Mouse (Mus musculus): Measurements from ENCODE around the gene Rtn3. TPM values are rescaled to one million over a fixed set of nuclear protein-coding genes. Genes with fewer than 3 reads are reported as not detected.
A peak's percentile ranks its signal among the peaks of the same experiment; 100 is the strongest.
"Not testable (repeated sequence)": the region's sequence is repeated elsewhere in the genome, so short reads cannot be mapped to it uniquely, and the experiment has no call there.

Gene Rtn3
- polyA plus RNA-seq, 1 experiment from 2014 or later: 132 TPM

DNA sequence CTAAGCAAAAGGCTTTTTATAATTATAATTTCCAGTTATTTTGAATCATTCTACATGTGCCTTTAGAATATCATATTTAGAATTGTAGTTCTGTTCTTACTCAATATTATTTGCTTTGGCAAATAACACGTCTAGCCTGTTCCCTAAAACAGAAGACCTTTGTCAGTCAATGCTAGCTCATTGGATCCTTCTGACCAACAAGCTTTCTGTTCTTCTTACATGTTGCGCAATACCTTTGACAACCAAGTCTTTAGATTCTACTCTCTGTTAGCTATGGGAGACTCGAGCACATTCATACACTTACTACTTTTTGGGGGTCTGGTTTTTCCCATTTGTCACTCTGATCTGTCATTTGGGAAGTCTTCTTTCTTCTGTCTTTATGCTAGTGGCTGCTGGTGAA is 38.5 kb upstream of the Rtn3 start:
- peaks cover 71% of the 10 kb centered on the region for H3K36me3 ChIP-seq (ENCODE audit: control insufficient read depth, insufficient read depth, low read length)
- no peak overlapping the region for H3K9ac ChIP-seq (ENCODE audit: low read length)
- H3K27me3 ChIP-seq (ENCODE audit: control insufficient read depth, insufficient read depth, low read length): no peaks in the 10 kb centered on the region
- no peak for ATAC-seq (ENCODE audit: insufficient number of reproducible peaks, insufficient read depth, low FRiP score, low read depth)
- no peak overlapping the region for H3K4me2 ChIP-seq (ENCODE audit: low read length)
- 0 out of 2 replicates have a peak, but pooled peaks cover 5% of the 10 kb centered on the region for H3K9me3 ChIP-seq (ENCODE audit: control insufficient read depth, low read length)
- H3K4me3 ChIP-seq (ENCODE audit: control insufficient read depth in 1 of 2, insufficient read depth in 1 of 2, low read depth in 1 of 2, low read length in 2 of 2): no peak overlapping the region
- H3K27ac ChIP-seq (replicated peaks in 1 of 2; ENCODE audit: control insufficient read depth in 1 of 2, insufficient read depth in 1 of 2, low read depth in 2 of 2, low read length in 2 of 2): no peak overlapping the region
- 89% methylated on average over 3 of the region's 3 CpGs for WGBS
- no peaks in the 10 kb centered on the region for H3K4me1 ChIP-seq (ENCODE audit: control insufficient read depth in 2 of 2, insufficient read depth in 2 of 2, low read length in 2 of 2)

DNA sequence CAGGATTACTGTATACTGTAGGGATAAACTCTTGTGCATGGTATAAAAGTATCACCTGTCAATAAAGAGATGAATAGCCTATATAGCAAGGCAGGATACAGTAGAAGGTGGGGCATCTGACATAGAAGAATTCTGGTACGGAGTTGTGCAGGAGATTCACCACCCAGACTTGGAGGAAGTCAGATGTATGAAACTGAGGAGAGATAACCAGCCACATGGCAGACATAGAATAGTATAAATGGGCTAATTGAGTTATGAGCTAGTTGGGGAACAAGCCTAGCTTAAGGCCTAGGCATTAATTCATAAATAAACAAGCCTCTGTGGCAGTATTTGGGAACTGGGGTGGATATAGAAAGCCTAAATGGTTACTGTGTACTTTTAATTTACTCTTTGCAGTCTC is 33.4 kb upstream of the Rtn3 start:
- 73% methylated on average over 1 of the region's 1 CpGs for WGBS
- Histone ChIP-seq H3K4me3 (ENCODE audit: control insufficient read depth in 1 of 2, insufficient read depth in 1 of 2, low read depth in 1 of 2, low read length in 2 of 2) (no peak overlapping the region), H3K27me3 (ENCODE audit: control insufficient read depth, insufficient read depth, low read length) (no peaks in the 10 kb centered on the region), H3K9ac (ENCODE audit: low read length) (no peak overlapping the region), H3K4me2 (ENCODE audit: low read length) (no peak overlapping the region), H3K27ac (replicated peaks in 1 of 2; ENCODE audit: control insufficient read depth in 1 of 2, insufficient read depth in 1 of 2, low read depth in 2 of 2, low read length in 2 of 2) (no peak overlapping the region), H3K4me1 (ENCODE audit: control insufficient read depth in 2 of 2, insufficient read depth in 2 of 2, low read length in 2 of 2) (no peaks in the 10 kb centered on the region), H3K9me3 (ENCODE audit: control insufficient read depth, low read length) (no peaks in the 10 kb centered on the region), H3K36me3 (ENCODE audit: control insufficient read depth, insufficient read depth, low read length) (peaks cover 43% of the 10 kb centered on the region)
- no peak for ATAC-seq (ENCODE audit: insufficient number of reproducible peaks, insufficient read depth, low FRiP score, low read depth)

DNA sequence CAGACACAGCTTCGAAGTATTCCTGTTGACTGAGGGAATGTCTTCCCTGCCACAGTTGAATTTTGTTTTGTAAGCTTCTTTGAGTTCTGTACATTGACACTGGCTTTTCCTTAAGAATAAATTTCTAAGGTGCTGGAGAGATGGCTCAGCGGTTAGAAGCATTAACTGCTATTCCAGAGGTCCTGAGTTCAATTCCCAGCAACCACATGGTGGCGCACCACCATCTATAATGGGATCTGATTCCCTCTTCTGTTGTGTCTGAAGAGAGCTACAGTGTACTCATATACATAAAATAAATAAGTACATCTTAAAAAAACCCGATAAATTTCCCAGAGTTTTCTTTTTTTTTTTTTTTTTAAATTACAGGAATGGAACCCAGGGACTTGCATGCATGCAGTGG is 24.9 kb upstream of the Rtn3 start:
- Histone ChIP-seq H3K4me3 (ENCODE audit: control insufficient read depth in 1 of 2, insufficient read depth in 1 of 2, low read depth in 1 of 2, low read length in 2 of 2) (no peak overlapping the region), H3K4me1 (ENCODE audit: control insufficient read depth in 2 of 2, insufficient read depth in 2 of 2, low read length in 2 of 2) (peaks cover 2 to 9% of the 10 kb centered on the region in 2 experiments; a peak in 2 of 4 replicates), H3K27ac (replicated peaks in 1 of 2; ENCODE audit: control insufficient read depth in 1 of 2, insufficient read depth in 1 of 2, low read depth in 2 of 2, low read length in 2 of 2) (no peak overlapping the region), H3K36me3 (ENCODE audit: control insufficient read depth, insufficient read depth, low read length) (peaks cover 34% of the 10 kb centered on the region), H3K27me3 (ENCODE audit: control insufficient read depth, insufficient read depth, low read length) (no peaks in the 10 kb centered on the region), H3K9me3 (ENCODE audit: control insufficient read depth, low read length) (no peaks in the 10 kb centered on the region), H3K4me2 (ENCODE audit: low read length) (no peak overlapping the region), H3K9ac (ENCODE audit: low read length) (no peak overlapping the region)
- ATAC-seq (ENCODE audit: insufficient number of reproducible peaks, insufficient read depth, low FRiP score, low read depth): no peak
- 48% methylated on average over 4 of the region's 4 CpGs for WGBS

DNA sequence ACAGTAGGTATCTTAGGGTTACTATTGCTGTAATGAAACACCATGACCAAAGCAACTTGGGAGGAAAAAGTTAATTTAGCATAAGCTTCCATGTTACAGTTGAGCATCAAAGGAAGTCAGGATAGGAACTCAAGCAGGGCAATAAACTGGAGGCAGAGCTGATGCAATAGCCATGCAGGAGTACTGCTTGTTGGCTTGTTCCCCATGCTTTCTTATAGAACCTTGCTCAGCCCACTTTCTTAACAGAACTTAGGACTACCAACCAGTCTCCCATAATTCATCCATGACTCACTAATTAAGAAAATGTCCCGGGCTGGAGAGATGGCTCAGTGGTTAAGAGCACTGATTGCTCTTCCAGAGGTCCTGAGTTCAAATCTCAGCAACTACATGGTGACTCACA is 23.2 kb upstream of the Rtn3 start:
- H3K27ac ChIP-seq (replicated peaks in 1 of 2; ENCODE audit: control insufficient read depth in 1 of 2, insufficient read depth in 1 of 2, low read depth in 2 of 2, low read length in 2 of 2): no peak overlapping the region
- H3K9ac ChIP-seq (ENCODE audit: low read length): no peak overlapping the region
- no peak overlapping the region for H3K4me2 ChIP-seq (ENCODE audit: low read length)
- no peaks in the 10 kb centered on the region for H3K27me3 ChIP-seq (ENCODE audit: control insufficient read depth, insufficient read depth, low read length)
- ATAC-seq (ENCODE audit: insufficient number of reproducible peaks, insufficient read depth, low FRiP score, low read depth): no peak
- peaks cover 2 to 9% of the 10 kb centered on the region in 2 experiments; a peak in 2 of 4 replicates for H3K4me1 ChIP-seq (ENCODE audit: control insufficient read depth in 2 of 2, insufficient read depth in 2 of 2, low read length in 2 of 2)
- H3K4me3 ChIP-seq (ENCODE audit: control insufficient read depth in 1 of 2, insufficient read depth in 1 of 2, low read depth in 1 of 2, low read length in 2 of 2): no peak overlapping the region
- H3K36me3 ChIP-seq (ENCODE audit: control insufficient read depth, insufficient read depth, low read length): peaks cover 22% of the 10 kb centered on the region
- H3K9me3 ChIP-seq (ENCODE audit: control insufficient read depth, low read length): no peaks in the 10 kb centered on the region
- 83% methylated on average over 1 of the region's 1 CpGs for WGBS

DNA sequence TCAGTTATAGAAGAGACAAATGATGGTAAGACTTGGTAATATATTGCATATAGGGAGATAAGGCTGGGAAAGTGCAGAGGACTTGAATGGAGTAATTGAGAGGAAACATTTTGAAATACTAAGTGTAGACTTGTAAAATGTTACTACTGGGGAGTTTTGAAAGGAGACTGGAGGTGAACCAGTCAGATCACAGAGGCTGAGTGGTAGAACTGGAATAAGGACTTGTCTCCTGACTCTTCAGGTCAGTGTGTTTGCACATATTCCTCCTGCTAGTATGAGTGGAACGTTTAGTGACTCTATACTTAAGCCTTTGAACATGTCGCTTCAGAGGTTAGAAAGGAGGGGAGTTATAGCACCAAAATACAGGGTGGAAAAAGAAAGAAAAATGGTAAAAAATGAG is 19.4 kb upstream of the Rtn3 start:
- no peak for ATAC-seq (ENCODE audit: insufficient number of reproducible peaks, insufficient read depth, low FRiP score, low read depth)
- H3K9ac ChIP-seq (ENCODE audit: low read length): no peak overlapping the region
- H3K27ac ChIP-seq (replicated peaks in 1 of 2; ENCODE audit: control insufficient read depth in 1 of 2, insufficient read depth in 1 of 2, low read depth in 2 of 2, low read length in 2 of 2): no peak overlapping the region
- peaks cover 0 to 7% of the 10 kb centered on the region in 2 experiments; a peak in 1 of 4 replicates for H3K4me1 ChIP-seq (ENCODE audit: control insufficient read depth in 2 of 2, insufficient read depth in 2 of 2, low read length in 2 of 2)
- H3K4me3 ChIP-seq (ENCODE audit: control insufficient read depth in 1 of 2, insufficient read depth in 1 of 2, low read depth in 1 of 2, low read length in 2 of 2): no peak overlapping the region
- 81% methylated on average over 2 of the region's 2 CpGs for WGBS
- H3K4me2 ChIP-seq (ENCODE audit: low read length): no peak overlapping the region
- H3K9me3 ChIP-seq (ENCODE audit: control insufficient read depth, low read length): no peaks in the 10 kb centered on the region
- no peaks in the 10 kb centered on the region for H3K27me3 ChIP-seq (ENCODE audit: control insufficient read depth, insufficient read depth, low read length)
- H3K36me3 ChIP-seq (ENCODE audit: control insufficient read depth, insufficient read depth, low read length): no peaks in the 10 kb centered on the region

DNA sequence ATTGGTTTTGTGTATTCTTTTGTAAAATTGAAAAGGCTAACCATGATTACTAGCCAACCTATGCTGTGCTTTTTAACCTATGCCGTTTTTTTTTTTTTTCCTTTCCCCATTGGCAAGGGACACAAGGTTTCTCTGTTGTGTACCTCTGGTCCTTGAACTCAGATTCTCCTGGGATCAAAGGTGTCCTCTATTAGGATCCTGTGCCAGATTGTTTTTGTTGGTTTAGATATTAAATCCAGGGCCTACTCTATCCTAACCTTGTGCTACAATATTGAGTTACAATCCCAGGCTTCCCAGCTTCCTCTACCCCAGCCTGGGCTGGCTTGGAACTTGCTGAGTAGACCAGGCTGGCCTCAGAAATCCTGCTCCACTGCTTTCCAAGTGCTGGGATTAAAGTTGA is 17.6 kb upstream of the Rtn3 start:
- Histone ChIP-seq H3K4me3 (ENCODE audit: control insufficient read depth in 1 of 2, insufficient read depth in 1 of 2, low read depth in 1 of 2, low read length in 2 of 2) (no peak overlapping the region), H3K27me3 (ENCODE audit: control insufficient read depth, insufficient read depth, low read length) (no peaks in the 10 kb centered on the region), H3K4me1 (ENCODE audit: control insufficient read depth in 2 of 2, insufficient read depth in 2 of 2, low read length in 2 of 2) (peaks cover 0 to 7% of the 10 kb centered on the region in 2 experiments; a peak in 2 of 4 replicates), H3K9me3 (ENCODE audit: control insufficient read depth, low read length) (no peaks in the 10 kb centered on the region), H3K36me3 (ENCODE audit: control insufficient read depth, insufficient read depth, low read length) (no peaks in the 10 kb centered on the region), H3K9ac (ENCODE audit: low read length) (no peak overlapping the region), H3K4me2 (ENCODE audit: low read length) (no peak overlapping the region), H3K27ac (replicated peaks in 1 of 2; ENCODE audit: control insufficient read depth in 1 of 2, insufficient read depth in 1 of 2, low read depth in 2 of 2, low read length in 2 of 2) (no peak overlapping the region)
- no peak for ATAC-seq (ENCODE audit: insufficient number of reproducible peaks, insufficient read depth, low FRiP score, low read depth)
- WGBS: 83% methylated on average over 1 of the region's 1 CpGs

DNA sequence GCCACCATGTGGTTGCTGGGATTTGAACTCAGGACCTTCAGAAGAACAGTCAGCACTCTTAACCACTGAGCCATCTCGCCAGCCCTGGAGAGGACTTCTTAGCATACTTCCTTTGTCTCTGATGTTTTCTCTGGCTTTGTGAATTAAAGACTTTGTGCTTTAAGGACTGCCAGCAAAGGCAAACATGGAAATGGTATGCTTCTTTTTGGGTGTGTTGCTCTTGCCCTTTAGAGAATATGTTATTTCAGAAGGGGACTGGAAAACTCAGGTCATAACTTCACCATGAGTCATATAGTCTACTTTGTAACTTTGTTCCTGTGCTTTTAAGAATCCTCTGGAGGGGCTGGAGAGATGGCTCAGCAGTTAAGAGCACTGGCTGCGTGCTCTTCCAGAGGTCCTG is 15.7 kb upstream of the Rtn3 start:
- H3K4me3 ChIP-seq (ENCODE audit: control insufficient read depth in 1 of 2, insufficient read depth in 1 of 2, low read depth in 1 of 2, low read length in 2 of 2): no peak overlapping the region
- no peaks in the 10 kb centered on the region for H3K9me3 ChIP-seq (ENCODE audit: control insufficient read depth, low read length)
- H3K36me3 ChIP-seq (ENCODE audit: control insufficient read depth, insufficient read depth, low read length): no peaks in the 10 kb centered on the region
- H3K27ac ChIP-seq (replicated peaks in 1 of 2; ENCODE audit: control insufficient read depth in 1 of 2, insufficient read depth in 1 of 2, low read depth in 2 of 2, low read length in 2 of 2): no peak overlapping the region
- no peak overlapping the region for H3K4me2 ChIP-seq (ENCODE audit: low read length)
- no peak overlapping the region for H3K9ac ChIP-seq (ENCODE audit: low read length)
- 78% methylated on average over 2 of the region's 2 CpGs for WGBS
- peaks cover 0 to 6% of the 10 kb centered on the region in 2 experiments; a peak in 2 of 4 replicates for H3K4me1 ChIP-seq (ENCODE audit: control insufficient read depth in 2 of 2, insufficient read depth in 2 of 2, low read length in 2 of 2)
- no peaks in the 10 kb centered on the region for H3K27me3 ChIP-seq (ENCODE audit: control insufficient read depth, insufficient read depth, low read length)
- ATAC-seq (ENCODE audit: insufficient number of reproducible peaks, insufficient read depth, low FRiP score, low read depth): no peak

DNA sequence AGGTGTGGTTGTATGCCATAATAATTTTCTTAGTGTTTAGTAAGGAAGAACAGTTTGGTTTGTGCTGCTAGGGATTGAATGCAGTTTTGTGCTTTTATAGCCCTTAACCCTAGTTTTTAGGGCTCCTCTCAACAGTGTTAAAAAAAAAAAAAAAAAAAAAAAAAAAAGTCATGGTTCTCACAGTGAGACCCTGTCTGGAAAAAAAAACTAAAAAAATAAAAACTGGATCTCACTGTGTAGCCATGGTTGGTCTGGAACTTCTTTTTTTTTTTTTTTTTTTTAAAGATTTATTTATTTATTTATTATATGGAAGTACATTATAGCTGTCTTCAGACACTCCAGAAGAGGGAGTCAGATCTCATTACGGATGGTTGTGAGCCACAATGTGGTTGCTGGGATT is 13.0 kb upstream of the Rtn3 start:
- not testable (repeated sequence) for H3K9me3 ChIP-seq (ENCODE audit: control insufficient read depth, low read length); H3K27ac ChIP-seq (replicated peaks in 1 of 2; ENCODE audit: control insufficient read depth in 1 of 2, insufficient read depth in 1 of 2, low read depth in 2 of 2, low read length in 2 of 2); H3K4me3 ChIP-seq (ENCODE audit: control insufficient read depth in 1 of 2, insufficient read depth in 1 of 2, low read depth in 1 of 2, low read length in 2 of 2); H3K9ac ChIP-seq (ENCODE audit: low read length); H3K27me3 ChIP-seq (ENCODE audit: control insufficient read depth, insufficient read depth, low read length); H3K4me1 ChIP-seq (ENCODE audit: control insufficient read depth in 2 of 2, insufficient read depth in 2 of 2, low read length in 2 of 2); ATAC-seq (ENCODE audit: insufficient number of reproducible peaks, insufficient read depth, low FRiP score, low read depth); H3K36me3 ChIP-seq (ENCODE audit: control insufficient read depth, insufficient read depth, low read length)
- whole genome bisulfite sequencing: 65% methylated on average over 1 of the region's 1 CpGs
- peak overlapping the region; percentile 82 for H3K4me2 ChIP-seq (ENCODE audit: low read length)
